Mouse (Mus musculus) lung, postnatal 0 days (tissue): ENCODE results near the gene Kcp.

Experiments
- CTCF ChIP-seq: IDR thresholded peaks from 2 replicates; pipeline ENCODE4 v1.5.1; 2016; ENCODE audit warnings: antibody characterized with exemption, mild to moderate bottlenecking
- EP300 ChIP-seq: IDR thresholded peaks from 2 replicates; pipeline ENCODE4 v1.6.1; 2016; ENCODE audit warnings: antibody characterized with exemption, mild to moderate bottlenecking, control low read depth

- TF ChIP-seq CTCF: no peak
- no peak for TF ChIP-seq EP300
Measured at GRCm38 (mm10) chr6:29473941-29474691, 33.6 kb downstream of the Kcp start.
